Mouse (Mus musculus): ENCODE results near the gene Ncapd3.

The Ncapd3 gene

GRCm38 (mm10) chr9:27029828-27030762, at the start of gene Ncapd3, which contains the start of gene Vps26b:
Gene Ncapd3, plus strand, starts transcription at chr9:27030175.
Gene Vps26b, minus strand, starts transcription at chr9:27030065.
- peak; percentile 83 to 92 for DNase-seq (ENCODE audit: low read depth in 1 of 2, low spot score in 2 of 2)

DNA sequence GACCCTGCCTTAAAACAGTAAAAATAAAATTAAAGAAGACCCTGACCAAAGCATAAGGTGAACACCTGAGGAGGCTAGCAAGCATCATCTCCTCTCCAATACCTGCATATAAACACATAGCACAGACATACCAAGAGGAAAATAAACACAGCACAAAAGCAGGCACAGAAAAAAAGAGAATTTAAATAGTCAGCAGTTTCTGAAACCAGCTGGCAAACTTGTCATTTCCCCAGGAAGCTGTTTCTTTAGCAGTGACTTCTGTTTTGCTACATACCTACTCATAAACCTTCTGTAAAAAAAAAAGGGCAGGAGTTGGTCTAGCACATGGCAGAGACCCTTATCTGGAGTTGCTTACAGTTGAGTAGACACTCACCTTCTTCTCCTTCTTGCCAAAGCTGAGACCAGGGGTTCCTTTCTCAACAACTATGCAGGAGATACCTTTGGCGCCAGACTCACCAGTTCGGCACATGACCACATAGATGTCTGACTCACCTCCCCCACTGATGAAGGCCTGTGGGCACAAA, 44.8 kb upstream of the Ncapd3 start:
- DNase-seq (ENCODE audit: low read depth in 1 of 2, low spot score in 2 of 2), result no peak

DNA sequence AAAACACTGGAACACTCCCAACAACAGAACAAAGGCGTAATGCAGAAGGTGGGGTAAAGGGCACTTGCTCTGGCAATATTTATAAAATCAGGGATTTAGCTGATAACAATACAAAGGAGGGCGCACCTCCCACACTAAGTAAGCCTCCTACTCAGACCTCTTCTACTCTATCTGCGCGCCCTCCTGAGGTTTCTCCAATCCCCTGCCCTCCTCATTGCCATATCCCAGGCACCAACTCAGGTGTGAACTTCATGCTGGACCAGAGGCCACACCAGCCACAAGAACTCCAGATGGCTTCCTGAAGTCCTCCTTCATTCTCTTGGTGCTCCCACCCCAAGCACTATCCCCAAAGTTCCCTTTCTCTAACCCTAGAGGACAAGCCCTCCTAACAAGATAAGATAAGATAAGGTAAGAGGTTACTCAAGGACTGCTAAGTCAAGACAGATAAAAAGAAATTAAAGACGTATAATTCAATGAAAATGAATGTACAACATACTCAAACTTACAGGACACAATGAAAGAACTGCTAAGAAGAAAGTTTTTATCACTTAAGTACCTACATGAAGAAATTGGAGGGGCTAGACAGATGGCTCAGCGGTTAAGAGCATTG, 44.2 kb upstream of the Ncapd3 start:
- DNase-seq (ENCODE audit: low read depth in 1 of 2, low spot score in 2 of 2), result no peak

DNA sequence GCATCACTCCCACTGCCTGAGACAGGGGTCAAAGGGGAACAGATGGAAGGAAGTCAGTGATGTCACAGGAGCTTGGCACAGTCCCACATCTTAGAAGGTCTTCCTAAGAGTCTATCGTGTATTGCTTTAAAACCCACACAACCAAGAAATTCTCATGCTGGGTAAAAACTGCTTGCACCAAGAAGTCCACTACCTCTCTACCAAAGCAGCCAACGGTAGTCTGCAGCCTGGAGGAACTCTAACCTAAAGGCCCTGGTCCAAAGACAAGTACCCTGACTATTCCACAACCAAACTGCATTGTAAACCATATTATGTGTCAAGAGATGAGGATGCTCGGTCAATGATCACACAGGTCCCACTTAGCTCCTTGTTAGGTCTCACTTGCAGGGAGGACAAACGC, 39.8 kb upstream of the Ncapd3 start:
- DNase-seq (ENCODE audit: low read depth in 1 of 2, low spot score in 2 of 2), result no peak

- no peak for DNase-seq (ENCODE audit: low read depth in 1 of 2, low spot score in 2 of 2)
Measured at GRCm38 (mm10) chr9:26993118-26993517, 36.9 kb upstream of the Ncapd3 start.

GRCm38 (mm10) chr9:26993900-26994299, 36.1 kb upstream of the Ncapd3 start:
- no peak for DNase-seq (ENCODE audit: low read depth in 1 of 2, low spot score in 2 of 2)

GRCm38 (mm10) chr9:26997062-26997461, 32.9 kb upstream of the Ncapd3 start:
- DNase-seq (ENCODE audit: low read depth in 1 of 2, low spot score in 2 of 2), result no peak

DNA sequence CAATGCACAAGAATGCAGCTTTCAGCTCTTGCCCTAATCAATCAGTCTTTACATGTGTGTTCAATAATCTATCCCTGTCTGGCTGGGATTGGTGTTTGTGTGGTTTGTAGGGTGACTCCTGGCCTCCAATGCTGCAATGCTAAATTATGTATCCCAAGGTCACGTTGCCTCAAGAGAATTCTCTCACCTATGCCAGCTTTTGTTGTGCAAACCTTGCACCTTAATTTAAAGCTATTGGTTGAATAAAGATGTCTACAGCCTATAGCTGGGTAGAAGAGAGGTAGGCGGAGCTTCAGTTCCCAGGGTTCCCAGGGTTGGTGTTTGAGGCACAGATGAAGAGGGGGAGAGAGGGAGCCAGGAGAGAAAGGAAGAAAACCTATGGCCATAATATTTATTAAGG, 32.5 kb upstream of the Ncapd3 start:
- DNase-seq (ENCODE audit: low read depth in 1 of 2, low spot score in 2 of 2), result no peak

DNA sequence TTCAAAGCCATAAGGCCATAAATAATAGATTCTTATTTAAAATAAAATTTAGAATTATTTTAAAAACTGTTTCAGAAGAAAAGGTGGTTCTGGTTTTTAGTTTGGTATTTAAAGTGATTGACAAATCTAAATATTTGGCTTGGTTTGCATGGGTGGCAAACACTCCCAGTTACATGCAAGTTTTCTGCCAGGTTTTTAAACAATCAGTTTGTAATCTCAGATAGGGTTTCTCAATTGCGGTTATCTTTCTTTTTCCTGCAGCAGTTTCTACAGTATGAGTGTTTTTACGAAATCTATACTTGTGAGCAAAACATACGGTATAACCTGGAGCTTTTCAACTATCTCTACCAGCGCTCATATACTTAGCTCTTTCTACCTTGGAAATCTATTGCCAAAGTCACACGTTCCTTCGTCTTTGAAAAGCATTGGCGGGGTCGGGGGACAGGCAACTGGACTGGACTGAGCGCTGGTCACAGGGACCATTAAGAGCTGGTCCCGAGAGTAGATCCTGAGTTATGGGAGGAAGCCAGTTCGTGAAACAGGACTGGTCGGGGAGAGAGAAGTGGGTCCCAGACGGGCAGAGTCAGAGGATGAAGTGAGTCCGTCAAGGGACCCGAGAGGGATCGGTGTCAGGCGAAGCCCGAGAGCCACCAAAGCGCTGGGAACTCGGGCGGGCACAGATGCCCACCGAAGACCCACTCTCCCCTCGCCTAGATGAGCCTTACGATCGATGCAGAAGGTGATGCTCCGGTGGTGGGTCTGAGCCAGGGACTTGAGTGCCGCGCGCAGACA, 31.1 kb upstream of the Ncapd3 start:
- no peak for DNase-seq (ENCODE audit: low read depth in 1 of 2, low spot score in 2 of 2)

- DNase-seq (ENCODE audit: low read depth in 1 of 2, low spot score in 2 of 2), result peak; percentile 74 to 85
Measured at GRCm38 (mm10) chr9:26999461-27000395, 30.2 kb upstream of the Ncapd3 start, which contains the start of the genes Acad8 and Thyn1. Gene Acad8, minus strand, starts transcription at chr9:26999566. Gene Thyn1, plus strand, starts transcription at chr9:26999710.

DNA sequence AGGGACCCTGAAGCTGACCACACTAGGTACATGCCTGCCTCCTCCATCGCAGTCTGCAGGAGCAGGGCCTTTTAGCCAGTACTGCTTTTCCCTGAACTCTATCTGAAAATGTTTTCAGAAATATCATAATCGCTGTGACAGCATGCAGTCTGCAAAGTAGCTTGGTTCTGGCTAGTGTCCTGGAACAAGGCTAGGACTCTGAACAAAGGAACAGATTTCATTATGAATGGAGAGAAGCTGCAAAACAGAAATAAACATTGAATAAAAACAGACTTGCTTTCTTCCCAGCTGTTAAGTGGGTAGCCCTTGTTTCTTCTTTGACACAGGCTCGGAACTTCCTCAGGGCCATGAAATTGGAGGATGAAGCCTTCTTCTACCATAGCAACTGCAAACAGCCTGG, 24.7 kb upstream of the Ncapd3 start:
- DNase-seq (ENCODE audit: low read depth in 1 of 2, low spot score in 2 of 2), result no peak

DNA sequence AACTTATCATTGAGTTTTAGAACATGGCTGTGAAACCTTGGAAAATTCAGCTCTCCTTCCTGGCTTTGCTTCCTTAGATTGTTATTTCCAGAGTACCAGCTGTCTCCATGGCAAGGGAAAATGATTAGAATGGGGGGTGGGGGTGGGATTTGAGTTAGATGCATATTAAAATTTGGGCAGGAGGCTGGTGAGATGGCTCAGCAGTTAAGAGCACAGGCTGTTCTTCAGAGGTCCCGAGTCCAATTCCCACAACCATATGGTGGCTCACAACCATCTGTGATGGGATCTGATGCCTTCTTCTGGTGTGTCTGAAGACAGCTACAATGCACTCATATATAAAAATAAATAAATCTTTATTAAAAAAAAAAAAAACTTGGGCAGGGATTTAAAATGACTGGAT, 24.0 kb upstream of the Ncapd3 start:
- DNase-seq (ENCODE audit: low read depth in 1 of 2, low spot score in 2 of 2), result no peak

DNA sequence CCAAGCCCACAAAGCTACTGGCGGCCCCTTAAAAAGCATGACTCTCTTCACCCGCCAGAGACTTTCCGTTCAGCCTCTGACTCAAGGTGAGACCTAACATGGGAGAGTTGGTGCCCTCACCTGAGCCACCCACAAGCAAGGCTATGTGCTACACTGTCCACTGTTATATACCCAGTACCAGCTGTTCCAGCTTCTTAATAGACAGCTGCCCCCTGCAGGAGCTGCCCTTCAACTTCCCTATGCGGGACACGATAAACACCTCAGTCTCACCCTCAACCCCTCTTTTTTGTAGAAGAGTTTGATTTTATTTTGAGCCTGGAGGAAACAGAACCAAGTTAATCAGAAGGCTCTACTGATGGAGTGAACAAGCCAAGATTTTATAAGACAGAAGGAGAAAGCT, 23.1 kb upstream of the Ncapd3 start:
- no peak for DNase-seq (ENCODE audit: low read depth in 1 of 2, low spot score in 2 of 2)

- DNase-seq (ENCODE audit: low read depth in 1 of 2, low spot score in 2 of 2), result no peak
Measured at GRCm38 (mm10) chr9:27009231-27009630, 20.7 kb upstream of the Ncapd3 start.

DNA sequence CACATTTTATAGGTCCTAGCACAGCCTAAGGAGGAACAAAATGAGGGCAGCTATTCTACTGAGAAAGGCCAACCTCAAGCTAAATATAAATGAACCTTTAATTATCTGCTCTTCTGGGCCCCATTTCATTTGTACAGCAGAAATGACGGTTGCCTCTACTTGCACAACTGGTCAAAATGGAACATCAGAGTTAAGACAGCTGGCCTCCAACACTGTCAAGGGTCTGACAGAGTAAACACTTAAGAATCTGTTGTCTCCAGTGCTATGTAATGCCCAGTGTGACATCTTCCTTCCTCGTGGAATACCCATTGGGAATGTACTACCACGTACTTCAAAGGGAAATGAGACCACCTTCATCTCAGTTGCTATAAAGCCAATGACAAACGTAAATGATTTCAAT, 18.4 kb upstream of the Ncapd3 start:
- DNase-seq (ENCODE audit: low read depth in 1 of 2, low spot score in 2 of 2), result no peak

DNA sequence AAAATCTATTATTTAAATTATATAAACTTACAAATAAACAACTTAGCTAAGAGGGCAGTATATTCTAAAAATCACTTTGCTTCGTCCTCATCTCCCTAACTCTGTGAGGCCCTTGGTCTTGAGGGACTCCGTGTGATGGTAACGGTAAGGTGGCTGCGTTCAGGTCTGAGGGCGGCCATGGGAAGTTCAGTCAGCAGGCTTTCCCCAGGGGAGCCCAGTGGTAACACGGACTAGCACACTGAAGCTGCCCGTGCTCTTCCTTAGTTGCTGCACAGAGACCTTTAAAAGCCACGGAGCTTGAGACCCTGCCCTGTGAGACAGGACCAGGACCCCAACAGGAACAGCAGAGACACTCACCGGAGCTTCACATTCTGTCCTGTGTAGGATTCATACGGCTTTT, 11.0 kb upstream of the Ncapd3 start:
- no peak for DNase-seq (ENCODE audit: low read depth in 1 of 2, low spot score in 2 of 2)

GRCm38 (mm10) chr9:27023681-27024080, 6.3 kb upstream of the Ncapd3 start:
- no peak for DNase-seq (ENCODE audit: low read depth in 1 of 2, low spot score in 2 of 2)

DNA sequence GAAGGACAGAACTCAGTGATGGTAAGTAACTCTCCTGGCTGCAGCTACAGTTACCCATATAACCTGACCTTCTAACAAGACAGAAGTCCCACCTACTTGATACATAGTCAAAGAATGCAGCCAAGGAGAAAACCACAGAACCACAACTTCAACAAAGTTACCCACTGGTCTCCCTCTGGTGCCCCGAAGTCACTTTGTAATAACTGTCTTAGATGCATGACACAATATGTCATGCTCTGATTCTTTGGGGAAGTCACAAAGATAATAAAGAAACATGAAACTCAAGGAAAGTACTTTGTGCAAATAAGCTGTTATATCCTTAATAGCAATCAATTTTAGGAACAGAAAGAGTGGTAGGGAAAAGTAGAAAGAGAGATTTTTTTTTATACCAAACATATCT, 3.3 kb upstream of the Ncapd3 start:
- DNase-seq (ENCODE audit: low read depth in 1 of 2, low spot score in 2 of 2), result no peak

GRCm38 (mm10) chr9:27029022-27029827, 750 bp upstream of the Ncapd3 start:
- DNase-seq (ENCODE audit: low read depth in 1 of 2, low spot score in 2 of 2), result no peak

DNA sequence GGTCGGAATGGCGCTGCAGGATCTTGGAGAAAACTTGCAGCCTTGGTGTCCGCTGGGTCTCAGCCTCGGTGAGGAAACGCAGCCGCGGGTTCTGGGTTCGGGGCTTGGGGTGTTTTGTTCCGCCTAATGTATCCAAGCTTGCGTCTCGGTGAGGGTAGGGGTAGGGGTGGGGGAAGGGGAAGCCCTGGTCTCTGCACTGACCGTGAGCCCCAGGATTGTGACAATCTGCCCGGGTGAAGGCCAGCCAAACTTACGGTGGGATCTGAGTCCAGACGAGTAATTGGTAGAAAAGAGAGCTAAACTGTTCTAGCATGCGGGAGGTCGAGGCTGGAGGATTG, 757 bp downstream of the Ncapd3 start:
- no peak for DNase-seq (ENCODE audit: low read depth in 1 of 2, low spot score in 2 of 2)

All from monocyte, adult 2 months (primary cell).